Mouse (Mus musculus) layer of hippocampus, adult 9-11 months (tissue): ENCODE measurements at regions not wholly inside any gene's neighbourhood (a gene's known extent, or its start where the extent isn't known, plus 50 kb on each side); places are given as distances from the start of the nearest gene placed in this dataset.

Experiments used
- DNase-seq: peaks from one replicate; pipeline ENCODE4 v3.0.0; 2022

DNA sequence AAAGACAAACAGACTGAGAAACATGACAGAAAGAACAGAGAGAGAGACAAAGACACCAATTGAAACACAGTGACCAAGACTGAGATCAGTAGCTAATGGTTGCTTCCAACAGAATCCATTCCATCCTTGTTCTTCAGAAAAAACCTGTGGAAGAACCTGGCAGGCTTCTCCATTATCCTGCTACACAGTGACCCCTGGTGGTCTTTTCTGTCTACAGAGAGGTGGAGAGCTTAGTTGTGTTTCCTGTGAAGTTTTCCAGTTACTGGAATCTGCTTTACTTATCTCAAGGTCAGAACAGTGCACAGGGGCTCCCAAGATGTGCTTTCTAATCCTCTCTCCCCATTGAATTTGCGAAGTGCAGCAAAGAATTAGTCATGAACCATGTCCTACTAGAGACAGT lies 339.1 kb upstream of the Msl3l2 start:
- peak; percentile 10 for DNase-seq

DNA sequence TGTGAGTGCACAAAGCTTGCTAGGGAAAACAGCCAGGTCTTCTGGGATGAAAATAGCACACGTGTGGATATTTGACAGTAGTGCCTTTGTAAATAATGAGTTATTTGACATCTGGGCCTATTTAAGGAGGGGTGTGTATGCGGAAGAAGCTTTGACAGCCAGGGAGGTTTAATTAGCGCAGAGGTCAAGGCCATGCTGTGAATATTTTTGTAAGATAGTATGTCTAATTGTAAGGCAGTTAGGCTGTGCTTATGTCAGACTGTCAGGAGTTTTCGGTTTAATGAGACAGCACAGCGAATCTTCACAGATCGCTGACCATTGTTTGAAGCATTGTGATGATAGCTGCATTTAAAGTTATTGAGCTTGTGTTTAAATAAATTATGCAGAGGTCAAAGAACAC lies 337.1 kb upstream of the Msl3l2 start:
- no peak for DNase-seq

DNA sequence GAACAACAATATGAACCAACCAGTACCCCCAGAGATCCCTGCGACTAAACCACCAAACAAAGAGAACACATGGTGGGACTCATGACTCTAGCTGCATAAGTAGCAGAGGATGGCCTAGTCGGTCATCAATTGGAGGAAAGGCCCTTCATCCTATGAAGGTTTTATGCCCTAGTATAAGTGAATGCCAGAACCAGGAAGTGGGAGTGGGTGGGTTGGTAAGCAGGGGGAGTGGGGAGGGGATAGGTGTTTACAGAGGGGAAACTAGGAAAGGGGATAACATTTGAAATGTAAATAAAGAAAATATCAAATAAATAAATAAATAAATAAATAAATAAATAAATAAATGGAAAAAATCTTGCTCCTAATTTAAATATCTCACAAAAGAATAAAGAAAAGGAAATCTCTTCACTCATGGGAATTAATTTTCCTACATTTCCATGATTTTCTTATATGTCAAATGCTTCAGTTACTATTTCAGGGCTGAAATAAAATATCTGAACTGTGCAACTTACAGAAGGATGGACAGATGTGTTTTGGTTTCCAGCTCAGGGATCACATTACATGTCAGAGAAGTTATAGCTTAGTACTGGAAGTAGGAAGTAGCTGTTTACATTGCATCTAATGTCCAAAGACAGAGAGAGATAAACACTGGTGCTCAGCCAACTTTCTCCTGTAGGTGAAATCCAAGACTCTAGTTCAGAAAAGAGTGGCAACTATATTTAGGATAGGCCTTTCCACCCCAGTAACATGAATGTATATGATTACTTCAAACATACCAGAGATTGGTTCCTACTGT lies 323.8 kb upstream of the Msl3l2 start:
- no peak for DNase-seq

DNA sequence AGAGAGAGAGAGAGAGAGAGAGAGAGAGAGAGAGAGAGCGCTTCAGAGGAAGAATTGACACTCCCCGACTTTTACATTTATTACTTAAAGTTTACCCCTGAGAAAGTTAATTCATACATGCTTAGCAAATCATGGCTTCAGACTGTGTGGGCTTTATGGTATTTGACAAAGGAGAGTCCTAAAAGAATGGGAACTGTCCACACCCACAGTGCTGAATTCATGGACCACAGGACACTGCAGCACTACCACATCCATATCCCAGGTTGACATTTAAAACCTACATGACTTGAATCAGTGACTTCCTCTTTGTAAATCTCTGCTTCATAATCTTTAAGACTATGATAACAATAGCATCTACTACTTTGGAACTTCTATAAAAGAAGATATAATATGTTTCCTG lies 292.8 kb upstream of the Msl3l2 start:
- DNase-seq, result no peak

DNA sequence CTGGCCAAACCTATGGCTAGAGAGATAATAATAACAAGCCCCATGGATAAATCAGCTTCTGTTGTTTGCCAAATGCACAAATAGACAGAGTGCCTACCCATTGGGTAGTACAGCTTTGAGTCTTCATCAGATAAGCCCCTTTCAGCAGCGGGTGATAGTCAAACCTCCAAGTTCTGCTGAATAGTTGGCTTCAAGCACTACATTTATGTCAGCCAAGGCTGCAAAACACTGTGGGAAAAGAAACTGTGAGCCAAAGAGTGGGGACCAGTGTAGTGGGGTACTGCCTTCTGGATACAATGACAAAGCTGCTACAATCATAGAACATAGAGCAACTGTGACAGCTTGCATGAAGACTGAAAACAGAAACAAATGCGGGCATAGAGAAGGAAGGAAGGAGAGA lies 255.4 kb upstream of the Msl3l2 start:
- DNase-seq, result no peak

DNA sequence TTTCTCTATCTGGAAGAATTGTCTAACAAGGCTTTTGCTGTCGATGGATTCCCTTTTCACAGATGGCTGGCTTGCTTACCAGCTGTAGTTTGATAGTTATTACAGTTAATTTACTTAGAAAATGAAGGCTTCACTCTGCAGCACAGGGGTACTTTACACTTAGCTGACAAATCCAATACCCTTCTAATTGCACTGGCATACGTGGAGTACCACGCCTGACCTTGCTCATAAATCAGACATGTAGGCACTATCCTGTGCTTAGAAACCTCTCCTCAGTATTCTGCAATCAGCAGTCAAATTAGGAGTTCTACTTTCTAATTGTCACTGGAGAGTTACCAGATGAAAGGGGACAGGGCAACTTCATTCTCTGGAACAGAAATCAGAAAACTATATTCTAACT lies 214.1 kb upstream of the Msl3l2 start:
- peak; percentile 6 for DNase-seq

DNA sequence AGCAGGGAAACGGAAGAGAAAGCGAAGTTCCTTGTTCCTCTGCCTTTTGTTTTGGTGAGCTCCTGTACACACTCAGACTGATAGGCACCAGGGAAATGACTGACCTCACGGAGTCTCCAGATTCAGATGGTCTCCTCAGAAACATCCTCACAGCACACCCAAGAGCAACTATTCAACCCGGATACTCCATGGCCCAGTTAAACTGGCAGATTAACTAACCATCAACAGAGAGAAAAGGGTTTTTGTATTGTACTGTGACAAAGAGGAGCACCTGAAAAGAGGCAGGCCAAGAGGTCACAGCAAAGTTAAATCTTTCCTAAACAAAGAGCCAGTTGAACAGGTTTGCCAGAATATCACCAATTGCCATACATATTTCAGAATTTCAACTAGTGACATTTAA lies 177.6 kb upstream of the Msl3l2 start:
- no peak for DNase-seq

DNA sequence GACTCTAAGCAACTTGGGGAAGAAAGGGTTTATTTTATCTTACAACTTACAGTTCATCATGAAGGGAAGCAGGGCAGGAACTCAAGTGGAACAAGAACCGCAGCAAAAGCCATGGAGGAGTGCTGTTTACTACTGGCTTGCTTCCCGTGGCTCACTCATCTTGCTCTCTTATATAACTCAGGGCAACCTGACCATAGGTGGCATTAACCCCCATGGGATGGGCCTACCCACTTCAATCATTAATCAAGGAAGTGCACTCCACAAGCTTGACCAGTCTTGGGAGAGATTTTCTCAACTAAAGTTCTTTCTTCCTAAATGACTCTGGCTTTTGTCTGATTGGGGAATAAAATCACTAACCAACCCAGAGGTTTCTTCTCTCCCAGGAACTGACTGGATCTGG lies 172.7 kb upstream of the Msl3l2 start:
- DNase-seq, result no peak

DNA sequence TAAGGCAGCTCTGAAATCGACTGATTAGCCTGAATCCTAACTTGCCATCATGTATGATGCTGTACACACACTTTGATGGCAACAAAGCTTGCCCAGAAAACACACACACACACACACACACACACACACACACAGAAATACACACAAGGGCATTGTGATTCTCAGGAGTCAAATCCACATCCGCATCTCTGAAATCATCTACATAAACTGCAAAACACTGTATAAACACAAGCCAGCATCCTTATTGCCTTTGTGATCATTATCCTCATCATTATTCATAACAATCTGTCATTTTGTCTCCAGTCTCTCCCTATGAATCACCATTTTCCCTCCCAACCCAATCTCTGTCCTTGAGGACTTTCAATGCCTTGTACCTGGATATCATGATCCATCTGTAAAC lies 171.3 kb upstream of the Msl3l2 start:
- DNase-seq, result no peak

DNA sequence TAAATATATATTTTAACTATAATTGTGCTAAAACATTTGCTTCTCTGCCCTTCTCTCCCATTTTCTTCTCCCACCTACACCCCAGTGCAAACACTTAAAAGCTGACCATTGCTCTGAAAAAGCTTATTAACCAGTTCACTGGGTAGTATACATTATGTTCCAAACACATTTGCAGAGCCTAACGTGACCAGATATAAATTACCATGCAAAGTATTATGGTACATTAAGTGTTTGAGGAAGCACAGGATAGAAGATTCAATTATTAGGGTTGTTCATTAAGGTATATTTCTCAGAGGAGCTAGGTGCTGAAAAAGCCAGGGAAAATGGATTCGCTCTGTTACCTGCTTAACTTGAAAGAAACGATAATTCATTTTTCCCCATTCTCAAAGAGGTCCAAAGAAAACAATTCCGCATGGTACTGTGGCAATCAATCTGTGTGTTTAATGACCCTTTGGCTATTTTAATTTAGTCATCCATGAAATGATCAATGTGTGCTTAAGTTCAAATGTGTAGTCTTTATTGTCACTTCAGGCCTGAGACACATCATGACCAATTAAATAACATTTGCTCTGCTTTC lies 144.0 kb upstream of the Msl3l2 start:
- DNase-seq, result no peak
